Comparison of ENCODE assay signal across 17 mouse cellular contexts in genomic region chr10:17407854-17408606, GRCm38 (mm10).
DNase-seq lines count a peak whose midpoint lies in the region; ATAC-seq lines count a peak whose summit lies in the region.
"Had no signal": no experiment of that assay in that cellular context is flagged by ENCODE, and none has a peak within 500 bp of the region (broad histone marks: within the 10 kb centered on the region; RNA-seq: fewer than 3 reads in every experiment).

No protein-coding gene starts in this region.

- no peaks in the 10 kb centered on the region for H3K9me3 ChIP-seq in hindbrain, embryonic 11.5 days (ENCODE audit: control insufficient read depth, low read length)
- H3K9me3 ChIP-seq: embryonic facial prominence, embryonic 12.5 days; hindbrain, embryonic 13.5 days had no signal

- H3K4me1 ChIP-seq in hindbrain, embryonic 11.5 days (replicated peaks; ENCODE audit: control insufficient read depth, insufficient read depth, low read length) = no peaks in the 10 kb centered on the region
- H3K4me1 ChIP-seq: embryonic facial prominence, embryonic 12.5 days had no signal

- 67% methylated on average over 2 of the region's 2 CpGs for WGBS in hindbrain, embryonic 11.5 days

- no peaks in the 10 kb centered on the region for H3K36me3 ChIP-seq in hindbrain, embryonic 11.5 days (ENCODE audit: control insufficient read depth, insufficient read depth, low read length)
- H3K36me3 ChIP-seq: embryonic facial prominence, embryonic 12.5 days; hindbrain, embryonic 13.5 days had no signal

- no peak overlapping the region for H3K4me3 ChIP-seq in hindbrain, embryonic 11.5 days (ENCODE audit: low read depth, low read length)
- H3K4me3 ChIP-seq: embryonic facial prominence, embryonic 12.5 days; heart, adult 2 months; hindbrain, embryonic 13.5 days had no signal

- no peak overlapping the region for H3K27ac ChIP-seq in hindbrain, embryonic 11.5 days (ENCODE audit: low read depth, low read length)
- H3K27ac ChIP-seq: embryonic facial prominence, embryonic 12.5 days; heart, adult 2 months; hindbrain, embryonic 13.5 days; liver, embryonic 14.5 days had no signal

- no peak overlapping the region for H3K9ac ChIP-seq in hindbrain, embryonic 11.5 days (ENCODE audit: low read depth, low read length)
- H3K9ac ChIP-seq: embryonic facial prominence, embryonic 12.5 days; hindbrain, embryonic 13.5 days; liver, embryonic 14.5 days had no signal

- ATAC-seq in frontal cortex, adult (ENCODE audit: low TSS enrichment) = peak; percentile 52; the same call in 1 of the 2 replicates
- ATAC-seq in megakaryocyte, adult 5-6 weeks (ENCODE audit: poor library complexity, severe bottlenecking) = peak; percentile 85
- ATAC-seq in hindbrain, embryonic 11.5 days (ENCODE audit: low FRiP score) = no peak

- no peak overlapping the region for H3K4me2 ChIP-seq in hindbrain, embryonic 11.5 days (replicated peaks; ENCODE audit: low read depth, low read length)
- H3K4me2 ChIP-seq: embryonic facial prominence, embryonic 12.5 days; hindbrain, embryonic 13.5 days had no signal

- no peak for DNase-seq in frontal cortex, postnatal 36 days (ENCODE audit: low spot score in 2 of 2)
- DNase-seq in lung, postnatal 25 days (ENCODE audit: low spot score) = peak; percentile 48
- DNase-seq in lung, postnatal 10 days = no peak
- no peak for DNase-seq in right cerebral cortex, postnatal 36 days (ENCODE audit: low spot score in 2 of 2)
- DNase-seq in hindbrain, embryonic 11.5 days (ENCODE audit: low spot score) = no peak
- DNase-seq in gastrocnemius, postnatal 14 days = no peak
- DNase-seq: cerebellum, adult 11-12 months; heart, adult 2 months; kidney, adult 11 months; kidney, postnatal 4 days; layer of hippocampus, postnatal 36 days; left cerebral cortex, postnatal 4 days had no signal

- intact Hi-C loops in gastrocnemius, postnatal 14 days (cut with DNase I; ENCODE audit: low total_unique reads) = no loop called here

- H3K27me3 ChIP-seq in hindbrain, embryonic 11.5 days (ENCODE audit: control insufficient read depth, insufficient read depth, low read length) = no peaks in the 10 kb centered on the region
- H3K27me3 ChIP-seq: embryonic facial prominence, embryonic 12.5 days; hindbrain, embryonic 13.5 days had no signal
